Mouse (Mus musculus): ENCODE data around the gene Lrp1. TPM values are rescaled to one million over a fixed set of nuclear protein-coding genes. Genes with fewer than 3 reads are reported as not detected.

The Lrp1 gene
- total and polyA plus RNA-seq, 3 experiments: 74.0 to 83.7 (median 79.5) TPM

- 31% methylated on average over 17 of the region's 17 CpGs for WGBS
- intact Hi-C loops (cut with DNase I): loop anchor here (2.0 kb wide), 1 partner anchor 21 kb away; the partner anchor contains the start of gene Lrp1
- H3K27me3 ChIP-seq (ENCODE audit: control insufficient read depth, insufficient read depth, low read length): no peaks in the 10 kb centered on the region
Measured at GRCm38 (mm10) chr10:127599779-127600541, 21.0 kb downstream of the Lrp1 start.

GRCm38 (mm10) chr10:127599252-127599651, 21.7 kb downstream of the Lrp1 start:
- Histone ChIP-seq H3K4me1 (ENCODE audit: control insufficient read depth, insufficient read depth, low read length) (peaks cover 20% of the 10 kb centered on the region), H3K27ac (peak overlapping the region; percentile 76), H3K79me2 (replicated peaks; ENCODE audit: control insufficient read depth, insufficient read depth, low read length) (no peaks in the 10 kb centered on the region), H3K27me3 (ENCODE audit: control insufficient read depth, insufficient read depth, low read length) (no peaks in the 10 kb centered on the region), H3K36me3 (ENCODE audit: control insufficient read depth, insufficient read depth, low read length) (no peaks in the 10 kb centered on the region), H3K9ac (ENCODE audit: low read depth, low read length) (no peak overlapping the region), H3K4me3 (no peak overlapping the region)
- TF ChIP-seq POLR2A (IDR thresholded peaks at IDR 0.05; ENCODE audit: insufficient read depth, low read depth, low read length) (no peak), CTCF (IDR thresholded peaks at IDR 0.05) (no peak), EP300 (IDR thresholded peaks at IDR 0.05; ENCODE audit: insufficient read depth, low read depth, low read length) (no peak)
- 83% methylated on average over 11 of the region's 11 CpGs for WGBS
- intact Hi-C loops (cut with DNase I): no loop called here
- no peak for DNase-seq

More at GRCm38 (mm10) chr10:127599779-127600541, 21.0 kb downstream of the Lrp1 start:
- Histone ChIP-seq H3K9ac (ENCODE audit: low read depth, low read length) (peak overlapping the region; percentile 6; the same call in 1 of the 2 replicates), H3K79me2 (replicated peaks; ENCODE audit: control insufficient read depth, insufficient read depth, low read length) (no peaks in the 10 kb centered on the region), H3K4me1 (ENCODE audit: control insufficient read depth, insufficient read depth, low read length) (peaks cover 22% of the 10 kb centered on the region), H3K27ac (peak overlapping the region; percentile 76), H3K4me3 (no peak overlapping the region), H3K36me3 (ENCODE audit: control insufficient read depth, insufficient read depth, low read length) (no peaks in the 10 kb centered on the region)
- no peak for TF ChIP-seq POLR2A (IDR thresholded peaks at IDR 0.05; ENCODE audit: insufficient read depth, low read depth, low read length)
- peak; percentile 76 to 87 for DNase-seq

- H3K79me2 ChIP-seq (replicated peaks; ENCODE audit: control insufficient read depth, insufficient read depth, low read length): no peaks in the 10 kb centered on the region
- no peak overlapping the region for H3K4me3 ChIP-seq
- no peak overlapping the region for H3K9ac ChIP-seq (ENCODE audit: low read depth, low read length)
- intact Hi-C loops (cut with DNase I): no loop called here
- peak overlapping the region; percentile 76; the same call in 1 of the 2 replicates for H3K27ac ChIP-seq
- WGBS: 80% methylated on average over 8 of the region's 8 CpGs
- H3K4me1 ChIP-seq (ENCODE audit: control insufficient read depth, insufficient read depth, low read length): peaks cover 20% of the 10 kb centered on the region
- no peaks in the 10 kb centered on the region for H3K36me3 ChIP-seq (ENCODE audit: control insufficient read depth, insufficient read depth, low read length)
- DNase-seq: no peak
- TF ChIP-seq EP300 (IDR thresholded peaks at IDR 0.05; ENCODE audit: insufficient read depth, low read depth, low read length): no peak
- no peak for TF ChIP-seq POLR2A (IDR thresholded peaks at IDR 0.05; ENCODE audit: insufficient read depth, low read depth, low read length)
- no peak for TF ChIP-seq CTCF (IDR thresholded peaks at IDR 0.05)
- H3K27me3 ChIP-seq (ENCODE audit: control insufficient read depth, insufficient read depth, low read length): no peaks in the 10 kb centered on the region
Measured at GRCm38 (mm10) chr10:127598607-127599006, 22.3 kb downstream of the Lrp1 start.

- Histone ChIP-seq H3K27ac (peak overlapping the region; percentile 48), H3K4me1 (ENCODE audit: control insufficient read depth, insufficient read depth, low read length) (peaks cover 22% of the 10 kb centered on the region), H3K4me3 (no peak overlapping the region), H3K27me3 (ENCODE audit: control insufficient read depth, insufficient read depth, low read length) (no peaks in the 10 kb centered on the region), H3K9ac (ENCODE audit: low read depth, low read length) (no peak overlapping the region), H3K79me2 (replicated peaks; ENCODE audit: control insufficient read depth, insufficient read depth, low read length) (no peaks in the 10 kb centered on the region), H3K36me3 (ENCODE audit: control insufficient read depth, insufficient read depth, low read length) (no peaks in the 10 kb centered on the region)
- DNase-seq: peak; percentile 42 to 66
- intact Hi-C loops (cut with DNase I): no loop called here
- TF ChIP-seq EP300 (IDR thresholded peaks at IDR 0.05; ENCODE audit: insufficient read depth, low read depth, low read length) (no peak), POLR2A (IDR thresholded peaks at IDR 0.05; ENCODE audit: insufficient read depth, low read depth, low read length) (0 out of 2 replicates have a peak, but pooled peaks have one; percentile 4), CTCF (IDR thresholded peaks at IDR 0.05) (no peak)
- WGBS: 63% methylated on average over 5 of the region's 5 CpGs
Measured at GRCm38 (mm10) chr10:127597311-127597901, 23.5 kb downstream of the Lrp1 start.

GRCm38 (mm10) chr10:127596321-127596941, 24.5 kb downstream of the Lrp1 start:
- Histone ChIP-seq H3K27me3 (ENCODE audit: control insufficient read depth, insufficient read depth, low read length) (no peaks in the 10 kb centered on the region), H3K79me2 (replicated peaks; ENCODE audit: control insufficient read depth, insufficient read depth, low read length) (no peaks in the 10 kb centered on the region), H3K4me1 (ENCODE audit: control insufficient read depth, insufficient read depth, low read length) (peaks cover 25% of the 10 kb centered on the region), H3K36me3 (ENCODE audit: control insufficient read depth, insufficient read depth, low read length) (no peaks in the 10 kb centered on the region), H3K4me3 (no peak overlapping the region), H3K9ac (ENCODE audit: low read depth, low read length) (no peak overlapping the region), H3K27ac (peak overlapping the region; percentile 53)
- intact Hi-C loops (cut with DNase I): no loop called here
- DNase-seq: peak; percentile 57 to 68
- TF ChIP-seq CTCF (IDR thresholded peaks at IDR 0.05) (no peak), EP300 (IDR thresholded peaks at IDR 0.05; ENCODE audit: insufficient read depth, low read depth, low read length) (0 out of 2 replicates have a peak, but pooled peaks have one; percentile 38)
- 48% methylated on average over 7 of the region's 7 CpGs for WGBS

Data from heart, adult 2 months (tissue).